Mouse (Mus musculus): ENCODE data around the gene 4930518I15Rik.
A peak's percentile ranks its signal among the peaks of the same experiment; 100 is the strongest.
"Not testable (repeated sequence)": the region's sequence is repeated elsewhere in the genome, so short reads cannot be mapped to it uniquely, and the experiment has no call there.

Gene 4930518I15Rik

DNA sequence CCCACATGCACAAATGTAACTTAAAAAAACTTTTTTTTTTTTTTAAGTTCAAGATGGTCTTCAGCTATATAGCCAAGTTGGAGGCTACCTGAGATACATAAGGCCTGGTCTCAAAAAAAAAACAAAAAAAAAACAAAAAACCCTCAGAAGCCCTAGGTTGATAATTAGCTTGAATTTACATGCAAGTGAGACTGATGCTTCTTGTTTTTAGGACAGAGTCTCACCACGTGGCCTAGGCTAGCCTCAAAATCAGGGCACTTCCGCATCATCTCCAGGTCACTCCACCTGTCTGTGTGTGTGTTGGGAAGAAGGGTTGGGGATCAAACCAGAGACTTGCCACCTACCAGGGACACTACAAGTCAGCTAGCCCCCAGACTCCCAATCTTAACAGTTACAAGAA is at the start of gene 4930518I15Rik:
TSS of gene 4930518I15Rik (minus strand) at position 112 of the 400 bp plus-strand sequence.
- no peak for DNase-seq (ENCODE audit: low spot score in 2 of 2)

DNA sequence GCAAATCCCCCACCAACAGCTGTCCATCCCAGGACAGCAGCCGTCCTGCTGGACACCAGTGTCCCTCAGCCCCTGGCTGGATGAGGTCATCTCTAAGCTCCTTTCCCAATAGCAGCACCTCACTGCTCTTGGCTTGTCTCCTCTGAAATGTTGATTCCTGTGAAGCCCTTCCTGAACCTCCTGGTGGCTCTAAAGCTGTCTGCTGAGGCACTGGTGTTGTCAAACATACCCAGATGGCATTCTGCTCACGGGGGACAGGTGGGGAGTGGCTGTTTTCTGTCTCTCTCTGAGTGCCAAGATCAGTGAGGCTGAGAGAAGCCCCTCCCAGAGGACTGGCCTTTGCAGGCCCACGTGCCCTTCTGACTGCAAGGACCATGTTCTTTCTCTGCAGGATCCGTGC is 48.2 kb upstream of the 4930518I15Rik start:
- not testable (repeated sequence) for DNase-seq (ENCODE audit: low spot score in 2 of 2)

DNA sequence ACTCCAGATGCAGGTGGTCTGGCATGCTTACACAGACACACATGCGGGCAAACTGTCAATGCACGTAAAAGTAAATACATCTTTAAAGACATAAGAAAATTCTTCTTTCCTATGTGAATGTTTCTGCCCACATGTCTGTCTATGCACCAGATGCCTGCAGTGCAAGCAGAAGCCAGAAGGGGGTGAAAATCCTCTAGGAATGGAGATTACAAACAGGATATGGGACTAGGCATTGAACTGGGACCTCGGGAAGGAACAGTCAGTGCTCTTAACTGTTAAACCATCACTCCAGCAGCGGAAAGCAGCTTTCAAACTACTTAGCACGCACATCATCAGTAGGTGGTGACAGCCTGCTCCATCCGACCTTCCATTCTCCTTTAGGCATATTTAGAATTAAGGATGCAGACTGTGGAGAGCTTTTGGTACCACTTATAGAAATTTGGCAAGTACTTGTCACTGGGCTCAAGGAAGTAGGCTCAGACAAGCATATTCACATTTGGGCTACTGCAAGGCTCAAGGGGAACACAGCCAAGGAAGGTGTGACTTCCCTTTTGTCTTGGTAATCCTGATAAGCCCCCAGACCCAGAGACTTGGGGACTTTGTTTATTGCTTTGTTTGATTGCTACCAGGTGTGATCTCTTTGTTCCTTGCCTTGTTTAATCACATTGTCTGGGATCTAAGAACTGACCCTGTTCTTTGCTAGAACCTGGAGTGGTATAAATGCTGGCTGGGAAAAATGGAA is 47.4 kb upstream of the 4930518I15Rik start:
- DNase-seq (ENCODE audit: low spot score in 2 of 2): no peak

DNA sequence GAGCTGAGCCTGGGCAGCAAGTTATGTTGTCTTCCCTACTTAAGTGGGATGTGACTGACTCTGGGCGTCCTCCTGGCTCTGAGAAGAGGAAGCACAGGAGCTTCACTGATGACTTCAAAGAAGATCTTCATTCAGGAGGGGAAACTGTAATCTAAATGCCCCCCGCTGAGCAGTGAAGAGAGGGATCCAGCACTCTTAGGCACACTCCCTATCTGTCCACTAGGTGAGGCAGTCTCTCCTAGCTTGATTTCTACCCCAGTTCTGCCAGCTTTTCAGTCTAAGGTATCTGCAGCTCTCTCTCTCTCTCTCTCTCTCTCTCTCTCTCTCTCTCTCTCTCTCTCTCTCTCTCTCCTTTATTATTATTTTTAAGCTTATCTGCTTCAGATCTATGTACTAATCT is 45.6 kb upstream of the 4930518I15Rik start:
- DNase-seq (ENCODE audit: low spot score in 2 of 2): no peak

DNA sequence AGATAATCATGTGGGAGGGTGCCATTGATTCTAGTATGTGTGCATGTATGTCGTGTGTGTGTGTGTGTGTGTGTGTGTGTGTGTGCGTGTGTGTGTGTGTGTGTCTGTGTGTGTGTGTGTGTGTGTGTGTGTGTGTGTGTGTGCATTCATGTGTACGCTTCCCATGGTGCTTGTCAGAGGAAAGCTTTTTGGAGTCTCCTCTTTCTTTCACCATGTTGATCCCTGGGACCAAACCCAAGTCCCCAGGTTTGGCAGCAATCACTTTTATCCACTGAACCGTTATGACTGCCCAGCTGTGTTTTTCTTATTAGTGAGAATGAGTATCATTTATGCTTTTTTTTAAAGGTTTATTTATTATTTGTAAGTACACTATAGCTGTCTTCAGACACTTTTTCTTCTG is 44.7 kb upstream of the 4930518I15Rik start:
- DNase-seq (ENCODE audit: low spot score in 2 of 2): not testable (repeated sequence)

DNA sequence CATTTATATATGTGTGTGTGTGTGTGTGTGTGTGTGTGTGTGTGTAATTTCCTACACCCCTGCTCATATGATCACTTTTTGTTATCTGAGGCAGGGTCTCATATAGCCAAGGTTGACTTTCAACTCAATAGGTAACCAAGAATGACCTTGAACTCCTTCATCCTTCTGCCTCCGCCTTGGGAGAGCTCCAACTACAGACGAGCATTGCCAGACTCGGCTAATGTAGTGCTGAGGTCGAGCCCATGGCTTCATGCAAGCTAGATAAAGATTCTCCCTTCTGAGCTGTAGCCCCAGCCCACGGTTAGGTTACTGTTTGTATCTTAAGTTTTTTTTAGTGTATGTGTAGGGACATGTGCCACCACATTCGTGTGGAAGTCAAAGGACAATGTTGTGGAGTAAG is 44.1 kb upstream of the 4930518I15Rik start:
- DNase-seq (ENCODE audit: low spot score in 2 of 2): no peak

DNA sequence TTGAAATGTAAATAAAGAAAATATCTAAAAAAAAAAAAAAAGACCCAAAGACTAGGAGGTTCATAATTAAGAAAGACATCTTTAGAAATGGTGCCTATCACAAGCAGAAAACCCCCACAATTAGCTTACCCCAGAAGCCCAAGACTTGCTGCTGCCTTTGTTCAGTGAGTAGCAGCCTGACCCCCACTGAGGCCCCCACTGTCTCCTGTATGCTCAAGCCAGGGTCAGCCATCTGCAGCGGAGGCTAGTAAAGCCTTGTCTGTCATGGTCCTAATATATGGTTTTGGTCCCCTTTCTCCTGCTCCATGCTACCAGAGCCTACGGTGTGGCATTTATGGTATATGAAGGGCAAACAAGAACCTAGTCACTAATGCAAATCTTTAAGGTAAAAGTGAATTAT is 43.6 kb upstream of the 4930518I15Rik start:
- no peak for DNase-seq (ENCODE audit: low spot score in 2 of 2)

DNA sequence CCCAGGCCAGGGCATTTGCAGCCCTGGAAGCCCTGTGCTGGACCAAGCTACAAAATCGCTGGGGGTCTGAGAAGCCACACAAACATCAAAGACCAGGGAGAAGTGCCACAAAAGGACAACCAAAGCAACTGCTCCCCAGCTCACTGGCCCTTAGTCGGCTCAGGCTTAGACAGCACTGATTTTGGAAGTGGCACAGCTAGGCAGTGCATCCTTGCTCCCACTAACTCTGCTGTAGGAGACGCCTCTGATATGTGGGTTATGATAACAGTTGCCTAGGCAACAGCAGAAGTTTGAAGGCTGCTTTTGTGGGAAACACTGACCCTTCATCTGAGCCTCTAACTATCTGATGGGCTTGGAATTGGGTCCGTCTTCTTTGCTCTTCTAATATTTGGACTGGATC is 41.4 kb upstream of the 4930518I15Rik start:
- no peak for DNase-seq (ENCODE audit: low spot score in 2 of 2)

DNA sequence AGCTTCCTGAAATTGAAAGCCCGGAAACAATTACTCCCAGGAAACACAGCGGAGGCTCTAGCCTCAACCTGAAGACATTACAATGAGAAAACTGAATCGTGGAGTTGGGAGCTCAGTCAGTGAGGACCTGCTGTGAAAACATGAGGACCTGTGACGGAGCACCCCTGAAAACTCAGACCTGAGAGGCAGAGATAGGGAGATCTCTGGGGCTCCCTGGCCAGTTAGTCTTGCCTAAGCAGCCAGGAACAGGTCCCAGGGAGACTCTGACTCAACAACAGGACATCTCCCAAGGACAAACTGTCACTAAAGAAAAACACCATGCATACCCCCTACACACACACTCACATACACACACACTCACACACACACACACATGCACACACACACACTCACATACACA is 40.6 kb upstream of the 4930518I15Rik start:
- DNase-seq (ENCODE audit: low spot score in 2 of 2): no peak

DNA sequence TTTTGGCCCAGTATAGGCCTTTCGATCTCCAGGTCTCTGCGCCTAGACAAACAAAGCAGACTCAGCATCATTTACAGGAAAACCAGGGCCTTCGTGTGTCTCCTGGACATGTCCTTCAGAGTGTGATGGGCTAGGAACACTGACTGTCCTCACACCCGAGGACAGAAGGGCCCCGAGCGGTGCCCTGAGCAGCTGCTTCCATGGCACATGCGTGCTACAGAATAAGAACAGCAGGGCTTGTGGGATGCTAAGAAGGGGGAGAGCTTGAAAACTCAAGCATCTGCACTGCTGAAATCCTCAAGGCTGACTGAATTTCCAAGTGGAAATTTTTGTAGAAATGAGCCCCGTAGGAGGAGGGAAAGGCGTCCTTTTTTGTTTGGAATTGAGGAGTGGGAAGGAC is 39.3 kb upstream of the 4930518I15Rik start:
- no peak for DNase-seq (ENCODE audit: low spot score in 2 of 2)

DNA sequence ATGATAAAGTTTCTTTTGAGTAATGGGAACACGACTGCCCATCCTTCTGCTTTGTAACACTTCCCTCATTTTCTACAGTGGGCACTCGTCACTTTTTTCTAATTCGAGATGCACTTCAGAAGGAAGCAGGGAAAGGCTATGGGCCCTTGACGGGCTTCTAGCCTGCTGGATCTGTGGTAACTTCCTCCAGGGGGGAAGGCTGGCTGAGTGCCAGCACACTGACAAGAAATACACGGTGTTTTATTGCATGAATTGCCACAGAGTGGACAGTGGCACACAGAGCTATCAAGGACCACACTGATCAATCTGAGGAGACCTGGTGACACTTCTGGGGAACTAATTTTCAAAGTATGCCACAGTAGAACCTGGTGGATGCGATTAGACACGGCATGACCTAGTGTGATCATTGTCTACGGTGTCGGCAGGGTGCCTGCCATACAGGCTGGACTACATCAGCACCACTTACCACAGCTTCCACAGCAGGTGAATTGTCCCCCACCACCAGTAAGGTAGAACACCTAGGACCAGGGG is 38.7 kb upstream of the 4930518I15Rik start:
- DNase-seq (ENCODE audit: low spot score in 2 of 2): no peak

DNA sequence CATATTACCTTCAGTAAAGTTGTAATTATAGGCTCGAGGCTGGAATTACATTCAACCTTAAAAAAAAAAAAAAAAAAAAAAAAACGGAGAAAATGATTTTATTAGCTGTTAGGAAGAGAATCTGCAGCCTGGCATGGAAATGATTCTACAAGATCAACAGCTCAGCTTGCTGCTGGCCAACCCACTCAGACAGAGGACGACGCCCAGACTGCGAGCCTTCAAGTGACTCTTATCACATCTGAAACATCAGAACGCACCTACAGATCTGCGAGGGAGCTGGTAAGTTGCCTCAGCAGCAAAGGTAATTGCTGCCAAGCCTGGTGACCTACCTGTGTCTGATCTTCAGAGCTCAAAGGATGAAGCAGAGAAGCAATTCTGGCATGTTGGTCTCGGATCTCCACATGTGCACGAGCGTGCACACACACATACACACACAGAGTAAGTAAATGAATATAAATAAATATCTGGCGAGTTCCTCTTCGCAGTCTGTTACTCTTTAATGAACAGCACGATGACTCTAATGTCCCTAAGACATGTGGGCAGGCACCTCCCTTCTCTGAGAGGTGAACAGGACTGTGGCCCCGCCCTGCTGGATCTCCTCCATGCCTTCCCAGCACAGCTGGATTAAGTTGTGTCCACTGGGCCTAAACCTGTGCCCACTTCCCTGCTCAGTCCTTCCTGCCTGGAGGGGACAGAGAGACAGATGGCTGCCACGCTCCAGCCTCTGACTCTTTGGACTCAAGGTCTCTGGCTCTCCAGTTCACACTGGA is 36.9 kb upstream of the 4930518I15Rik start:
- no peak for DNase-seq (ENCODE audit: low spot score in 2 of 2)

DNA sequence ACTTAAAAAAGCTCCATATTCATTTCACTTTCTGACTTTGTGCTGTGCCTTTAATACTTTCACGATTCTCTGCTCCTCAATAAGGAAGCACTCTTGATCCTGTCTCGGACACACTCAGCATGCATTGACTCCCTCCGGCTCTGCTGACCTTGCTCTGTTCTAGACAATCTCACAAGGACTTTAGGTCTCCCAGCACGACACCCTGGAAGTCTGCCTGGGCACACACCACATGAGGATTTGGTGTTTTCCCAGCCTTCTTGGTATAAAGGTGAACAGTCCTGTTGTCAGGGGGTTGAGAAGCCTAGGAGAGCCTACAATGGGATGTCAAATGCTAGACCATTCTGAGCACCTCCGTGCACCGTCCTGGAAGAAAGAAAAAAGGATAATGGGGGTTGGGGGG is 35.1 kb upstream of the 4930518I15Rik start:
- no peak for DNase-seq (ENCODE audit: low spot score in 2 of 2)

DNA sequence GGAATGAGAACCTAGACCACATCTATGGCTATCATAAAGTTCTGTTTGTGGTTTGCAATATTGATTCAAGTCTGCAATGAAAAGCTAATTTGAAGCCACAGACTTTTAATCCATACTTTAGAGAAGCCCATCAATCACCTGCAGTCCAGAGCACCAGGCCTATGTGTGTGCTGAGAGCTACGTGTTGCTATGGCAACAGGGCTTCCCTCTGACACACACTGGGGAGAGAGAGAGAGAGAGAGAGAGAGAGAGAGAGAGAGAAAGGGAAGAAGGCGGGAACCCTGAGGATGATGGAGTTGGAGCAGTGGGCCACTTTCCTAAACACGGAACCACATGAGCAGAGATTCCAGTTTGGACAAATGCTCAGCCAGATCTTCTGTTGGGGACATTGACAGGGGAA is 34.5 kb upstream of the 4930518I15Rik start:
- no peak for DNase-seq (ENCODE audit: low spot score in 2 of 2)

DNA sequence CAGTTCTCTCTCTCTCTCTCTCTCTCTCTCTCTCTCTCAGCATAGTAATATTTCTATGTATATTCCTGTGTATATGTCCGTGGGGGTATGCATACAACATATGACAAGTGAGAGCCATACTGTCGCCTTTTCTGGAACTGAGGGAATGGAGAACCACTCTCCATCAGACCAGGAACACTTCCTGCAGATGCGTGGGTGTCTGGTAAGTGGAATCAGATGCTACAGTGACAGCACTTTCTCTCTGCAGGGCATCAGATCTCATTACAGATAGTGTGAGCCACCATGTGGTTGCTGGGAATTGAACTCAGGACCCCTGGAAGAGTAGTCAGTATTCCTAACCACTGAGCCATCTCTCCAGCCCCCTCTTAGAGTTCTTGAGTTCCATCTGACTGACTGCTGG is 30.7 kb upstream of the 4930518I15Rik start:
- no peak for DNase-seq (ENCODE audit: low spot score in 2 of 2)

DNA sequence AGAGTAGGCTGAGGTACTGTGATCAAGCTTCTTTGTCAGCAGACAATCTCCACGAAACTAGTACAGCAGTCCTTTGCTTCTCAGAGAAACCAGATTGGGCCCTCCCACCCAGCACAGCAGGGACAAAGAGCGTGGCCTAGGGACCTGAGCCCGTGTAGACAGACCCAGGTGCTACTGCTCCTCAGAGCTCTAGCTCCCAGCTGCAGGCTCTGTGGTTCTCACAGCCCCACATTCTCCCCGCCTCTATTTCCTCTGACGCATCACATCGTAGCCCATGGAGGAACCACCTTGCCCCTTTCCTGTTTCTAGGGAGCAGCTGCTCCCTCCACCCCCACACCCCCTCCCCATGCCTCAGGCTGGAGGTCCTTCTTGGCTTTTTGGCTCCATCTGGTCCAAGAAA is 29.3 kb upstream of the 4930518I15Rik start, which contains the start of gene Sla2:
TSS of gene Sla2 (minus strand) at position 176 of the 400 bp plus-strand sequence.
- peak; percentile 87 to 91 for DNase-seq (ENCODE audit: low spot score in 2 of 2)

DNA sequence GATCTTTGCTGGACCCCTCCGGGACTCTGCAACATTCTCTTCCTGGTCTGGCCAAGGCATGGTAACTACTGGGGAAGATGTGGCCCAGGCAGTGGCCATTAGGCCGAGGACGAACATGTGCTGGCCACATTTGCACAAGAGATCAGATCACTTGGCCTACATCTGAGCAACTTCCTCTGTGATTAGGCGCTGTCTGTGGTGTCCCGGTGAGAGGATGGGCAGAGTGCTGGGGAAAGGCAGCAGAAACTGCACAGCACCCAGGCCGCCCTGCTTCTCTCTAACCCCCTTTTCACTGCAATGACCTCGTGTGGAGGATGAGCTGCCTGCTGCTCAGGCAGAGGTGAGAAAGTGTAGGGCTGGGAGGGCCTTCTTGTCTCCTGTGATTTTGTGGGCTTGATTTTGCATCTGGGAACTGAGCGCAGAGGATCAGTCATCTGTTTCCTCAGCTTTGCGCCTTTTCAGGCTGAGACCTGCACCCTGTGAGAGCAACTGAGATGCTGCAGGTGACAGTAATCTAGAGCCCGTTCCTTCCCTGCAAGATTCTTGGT is 28.4 kb upstream of the 4930518I15Rik start:
- DNase-seq (ENCODE audit: low spot score in 2 of 2): peak; percentile 36 to 40

DNA sequence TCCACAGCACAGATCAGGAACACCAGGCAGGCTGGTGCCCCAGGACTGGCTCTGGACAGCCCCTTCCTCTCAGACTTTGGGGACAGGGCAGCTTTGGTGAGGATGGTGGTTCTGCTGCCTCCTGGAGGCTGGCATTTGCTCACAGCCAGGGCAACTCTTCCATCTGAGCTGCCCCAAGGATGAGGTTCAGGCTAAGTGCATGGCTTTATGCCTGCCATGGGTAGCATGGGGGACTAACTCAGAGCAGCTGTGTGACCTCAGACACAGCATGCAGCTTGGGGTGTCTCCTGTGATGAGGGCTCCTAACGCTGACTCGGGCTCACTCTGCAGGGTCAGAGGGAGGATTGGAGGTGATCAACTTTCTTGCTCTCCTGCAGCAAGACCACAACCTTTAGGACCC is 27.9 kb upstream of the 4930518I15Rik start:
- DNase-seq (ENCODE audit: low spot score in 2 of 2): peak in 1 of 2 experiments; percentile 29

DNA sequence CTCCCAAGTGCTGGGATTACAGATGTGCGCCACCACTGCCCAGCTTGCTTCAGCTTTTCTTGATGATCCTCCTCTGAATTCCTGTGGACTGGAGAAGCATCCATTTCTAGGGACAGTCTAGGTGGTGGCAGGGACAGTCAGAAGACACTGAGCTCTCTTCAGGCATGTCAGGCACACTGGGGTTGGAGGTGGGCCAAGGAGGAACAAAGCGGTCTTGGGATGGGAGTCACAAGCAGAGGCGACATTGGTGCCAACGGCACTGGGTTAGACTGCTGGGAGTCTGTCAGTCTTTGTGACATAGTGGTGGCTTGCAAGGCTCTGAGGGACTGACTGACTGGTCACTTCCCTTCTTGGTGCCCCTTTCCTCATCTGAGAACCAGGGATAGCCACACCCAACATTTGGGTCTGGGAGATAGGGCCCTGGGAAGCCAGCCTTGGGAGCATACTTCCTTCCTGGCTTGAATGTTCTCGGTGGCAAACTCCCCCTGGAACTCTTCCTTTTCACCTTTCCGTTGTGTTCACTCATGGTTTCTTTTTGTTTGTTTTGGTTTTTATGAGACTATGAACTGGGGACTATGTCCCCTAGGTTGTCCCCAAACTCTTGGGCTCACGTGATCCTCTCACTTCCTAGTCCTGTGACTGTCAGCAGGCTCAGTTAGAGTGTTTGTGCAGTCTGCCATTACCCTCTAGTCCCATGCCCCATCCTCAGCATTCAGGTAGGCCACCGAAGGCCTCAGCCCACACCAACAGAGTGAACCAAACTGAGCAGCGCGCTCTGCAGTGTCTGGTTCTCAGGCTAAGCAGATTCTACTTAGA is 26.9 kb upstream of the 4930518I15Rik start:
- no peak for DNase-seq (ENCODE audit: low spot score in 2 of 2)

DNA sequence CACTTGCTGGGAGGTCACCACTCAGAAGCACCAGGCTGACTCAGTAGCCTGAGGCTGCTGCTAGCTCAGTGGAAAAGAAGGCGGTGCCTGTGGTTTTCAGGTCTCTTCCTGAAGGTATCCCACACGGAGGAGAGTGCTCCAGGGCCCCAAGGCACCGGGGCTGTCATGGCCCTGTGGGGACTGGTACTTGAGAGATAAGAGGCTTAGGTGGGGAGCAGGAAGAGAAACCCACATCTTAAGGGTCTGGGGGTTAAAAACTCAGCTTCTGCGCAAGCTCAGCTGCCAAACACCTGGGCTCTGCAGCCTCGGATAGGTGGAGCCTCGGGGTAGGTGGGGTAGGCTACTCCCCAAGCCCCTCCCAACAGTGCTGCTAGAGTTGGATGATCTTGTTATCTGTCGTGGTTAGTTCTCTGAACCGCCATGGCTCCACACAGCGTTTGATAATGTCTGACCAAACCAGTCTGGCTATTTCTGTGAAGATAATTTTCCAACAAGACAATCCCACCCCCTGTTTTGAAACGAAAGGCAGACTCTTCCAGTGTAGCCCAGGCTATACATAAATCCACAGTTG is 24.8 kb upstream of the 4930518I15Rik start:
- peak; percentile 88 to 92 for DNase-seq (ENCODE audit: low spot score in 2 of 2)

DNA sequence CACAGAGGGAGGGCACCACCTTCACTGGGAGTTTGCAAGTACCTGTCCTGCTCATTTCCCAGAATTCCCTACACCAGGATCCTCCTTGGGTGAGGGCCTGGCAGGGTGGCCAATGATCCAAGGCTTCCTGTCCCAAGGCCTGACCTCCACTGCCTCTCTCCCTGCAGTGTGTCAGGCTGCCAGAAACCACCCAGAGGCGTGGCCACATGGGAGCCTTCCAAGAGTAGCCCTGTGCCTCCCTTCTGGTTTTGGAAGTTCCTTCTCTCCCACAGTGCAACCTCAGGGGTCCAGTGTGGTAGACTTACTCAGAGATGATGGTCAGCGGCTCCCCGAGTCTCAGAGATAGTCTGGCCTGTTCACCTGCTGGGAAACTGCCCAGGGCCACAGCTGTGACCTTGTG is 21.8 kb upstream of the 4930518I15Rik start:
- no peak for DNase-seq (ENCODE audit: low spot score in 2 of 2)

Measured in thymus, postnatal 10 days (tissue).